Mouse (Mus musculus) liver, postnatal 0 days (tissue): ENCODE measurements around the gene Kctd10. TPM values are rescaled to one million over a fixed set of nuclear protein-coding genes. Genes with fewer than 3 reads are reported as not detected.

Experiments
- ATAC-seq: fragments of 200-750 bp; cut with Nextera tagmentation; 2 replicates; pipeline ENCODE4 v1.8.0; 2017; ENCODE audit warnings: mild to moderate bottlenecking, moderate library complexity
- DNase-seq: peaks from one replicate; pipeline ENCODE4 v3.0.0-alpha.2; 2016
- H3K27ac ChIP-seq: fragments of 300-500 bp; sonication (generic); 2 replicates; pipeline ENCODE4 v1.5.1; 2014; ENCODE audit warnings: antibody characterized with exemption, moderate library complexity, mild to moderate bottlenecking, low read depth
- H3K27me3 ChIP-seq: fragments of 300-500 bp; sonication (generic); 2 replicates; pipeline ENCODE4 v1.6.1; 2014; ENCODE audit warnings: low read length, control low read depth, mixed read lengths; ENCODE audit not compliant: insufficient read depth
- H3K36me3 ChIP-seq: fragments of 300-500 bp; sonication (generic); replicated peaks from 2 replicates; pipeline ENCODE4 v1.6.1; 2014; ENCODE audit warnings: mild to moderate bottlenecking, control low read depth, low read length, moderate library complexity, mixed read lengths; ENCODE audit not compliant: insufficient read depth
- H3K4me1 ChIP-seq: fragments of 300-500 bp; sonication (generic); 2 replicates; pipeline ENCODE4 v1.6.1; 2014; ENCODE audit warnings: antibody characterized with exemption, mild to moderate bottlenecking, control low read depth; ENCODE audit not compliant: insufficient read depth
- H3K4me2 ChIP-seq: fragments of 300-500 bp; sonication (generic); 2 replicates; pipeline ENCODE4 v1.6.1; 2014; ENCODE audit warnings: low read depth, mild to moderate bottlenecking, low read length, moderate library complexity, mixed read lengths
- H3K4me3 ChIP-seq: fragments of 300-500 bp; sonication (generic); 2 replicates; pipeline ENCODE4 v1.5.1; 2014; ENCODE audit warnings: low read depth, low read length
- H3K9ac ChIP-seq: fragments of 300-500 bp; sonication (generic); replicated peaks from 2 replicates; pipeline ENCODE4 v1.6.1; 2014; ENCODE audit warnings: mild to moderate bottlenecking, moderate library complexity
- H3K9me3 ChIP-seq: fragments of 300-500 bp; sonication (generic); 2 replicates; pipeline ENCODE4 v1.6.1; 2016; ENCODE audit warnings: mild to moderate bottlenecking, control low read depth, low read length, mixed read lengths
- CTCF ChIP-seq: sonication (generic); IDR thresholded peaks from 2 replicates; pipeline ENCODE4 v1.5.1; 2016; ENCODE audit warnings: antibody characterized with exemption, low read depth
- EP300 ChIP-seq: IDR thresholded peaks from 2 replicates; pipeline ENCODE4 v1.6.1; 2016; ENCODE audit warnings: antibody characterized with exemption, low read depth, mild to moderate bottlenecking
- WGBS: fragments of 180-500 bp; shearing (Covaris S2); extraction: QIAGEN DNeasy Blood & Tissue Kit; methylation state at CpG from one replicate; pipeline ENCODE4 v1.1.7; 2014; ENCODE audit not compliant: insufficient replicate concordance; 5-methylcytosine and 5-hydroxymethylcytosine counted together
- polyA plus RNA-seq: library from polyadenylated mRNA; unstranded; fragments of >200 nt; fragmentation: Nextera tagmentation; extraction: Ambion mirVana; gene quantifications from 2 replicates; pipeline ENCODE4 v1.2.1, GENCODE M21; 2015

Gene Kctd10
- polyA plus RNA-seq, 1 experiment from 2014 or later, result 17.4 TPM

DNA sequence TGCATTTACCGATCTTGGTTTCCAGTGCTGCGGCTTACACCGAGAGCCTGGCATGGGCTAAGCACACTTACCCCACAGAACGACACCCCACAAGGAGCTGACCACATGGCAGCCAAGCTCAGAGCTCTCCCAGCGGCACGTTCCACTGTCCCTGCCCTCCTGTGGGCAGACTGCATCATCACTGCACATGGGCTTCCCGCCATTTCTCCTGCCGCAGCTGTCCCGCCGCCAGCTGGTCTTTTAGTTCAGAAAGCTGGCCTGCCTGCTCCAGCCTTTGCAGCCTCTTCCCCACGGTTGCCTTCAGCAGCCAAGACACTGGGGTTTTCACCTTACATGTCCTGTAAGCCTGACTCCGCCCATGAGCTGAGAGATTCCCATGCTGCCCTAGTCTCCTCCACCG is 30.1 kb upstream of the Kctd10 start:
- no peak for ATAC-seq
- H3K27ac ChIP-seq, result no peak overlapping the region
- WGBS, result 90% methylated on average over 13 of the region's 13 CpGs
- no peak overlapping the region for H3K4me2 ChIP-seq
- H3K9me3 ChIP-seq, result no peaks in the 10 kb centered on the region
- H3K36me3 ChIP-seq, result peaks cover 91% of the 10 kb centered on the region
- no peak for TF ChIP-seq CTCF
- TF ChIP-seq EP300, result no peak
- no peak overlapping the region for H3K4me3 ChIP-seq
- no peak overlapping the region for H3K9ac ChIP-seq
- no peak for DNase-seq
- H3K27me3 ChIP-seq, result no peaks in the 10 kb centered on the region
- H3K4me1 ChIP-seq, result no peaks in the 10 kb centered on the region

- DNase-seq (no peak), ATAC-seq (no peak)
- H3K9ac ChIP-seq, result no peak overlapping the region
- no peak overlapping the region for H3K4me3 ChIP-seq
- H3K9me3 ChIP-seq, result no peaks in the 10 kb centered on the region
- 86% methylated on average over 11 of the region's 11 CpGs for WGBS
- no peaks in the 10 kb centered on the region for H3K4me1 ChIP-seq
- H3K27me3 ChIP-seq, result no peaks in the 10 kb centered on the region
- no peak overlapping the region for H3K4me2 ChIP-seq
- H3K27ac ChIP-seq, result no peak overlapping the region
- H3K36me3 ChIP-seq, result peaks cover 91% of the 10 kb centered on the region
- TF ChIP-seq CTCF, result no peak
- no peak for TF ChIP-seq EP300
Measured at GRCm38 (mm10) chr5:114408846-114409245, 28.5 kb upstream of the Kctd10 start.

DNA sequence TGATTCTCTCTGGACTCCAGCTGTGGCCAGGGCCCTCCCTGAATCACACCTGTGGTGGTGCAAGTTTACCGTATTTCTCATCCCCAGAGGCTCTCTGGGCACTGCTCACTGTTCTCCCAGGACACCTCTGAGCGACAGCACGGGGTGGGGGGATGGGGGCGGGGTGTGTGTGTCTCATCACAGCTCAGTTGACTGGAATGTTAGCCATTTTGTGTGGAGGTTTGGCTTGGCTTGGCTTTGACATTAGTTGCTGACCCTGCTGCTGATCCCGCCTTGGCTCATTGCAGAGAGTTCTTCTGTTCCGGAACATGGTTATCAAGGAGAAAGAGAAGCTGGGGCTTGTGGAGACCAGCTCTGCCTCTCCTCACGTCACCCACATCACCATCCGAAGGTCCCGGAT is 27.5 kb upstream of the Kctd10 start:
- Histone ChIP-seq H3K4me2 (no peak overlapping the region), H3K9ac (no peak overlapping the region)

GRCm38 (mm10) chr5:114407269-114407668 is 27.0 kb upstream of the Kctd10 start:
- Histone ChIP-seq H3K27me3 (no peaks in the 10 kb centered on the region), H3K9me3 (no peaks in the 10 kb centered on the region), H3K4me1 (no peaks in the 10 kb centered on the region), H3K4me2 (no peak overlapping the region), H3K27ac (no peak overlapping the region), H3K4me3 (no peak overlapping the region), H3K9ac (no peak overlapping the region), H3K36me3 (peaks cover 93% of the 10 kb centered on the region)
- WGBS, result 81% methylated on average over 10 of the region's 10 CpGs
- ATAC-seq (no peak), DNase-seq (no peak)
- no peak for TF ChIP-seq EP300
- TF ChIP-seq CTCF, result no peak

More for the DNA sequence above, 27.5 kb upstream of the Kctd10 start:
- Histone ChIP-seq H3K9me3 (no peaks in the 10 kb centered on the region), H3K27me3 (no peaks in the 10 kb centered on the region), H3K4me1 (no peaks in the 10 kb centered on the region), H3K36me3 (peaks cover 93% of the 10 kb centered on the region), H3K4me3 (no peak overlapping the region), H3K27ac (no peak overlapping the region)
- ATAC-seq (no peak), DNase-seq (no peak)
- TF ChIP-seq CTCF (no peak), EP300 (no peak)
- WGBS, result 87% methylated on average over 9 of the region's 9 CpGs

DNA sequence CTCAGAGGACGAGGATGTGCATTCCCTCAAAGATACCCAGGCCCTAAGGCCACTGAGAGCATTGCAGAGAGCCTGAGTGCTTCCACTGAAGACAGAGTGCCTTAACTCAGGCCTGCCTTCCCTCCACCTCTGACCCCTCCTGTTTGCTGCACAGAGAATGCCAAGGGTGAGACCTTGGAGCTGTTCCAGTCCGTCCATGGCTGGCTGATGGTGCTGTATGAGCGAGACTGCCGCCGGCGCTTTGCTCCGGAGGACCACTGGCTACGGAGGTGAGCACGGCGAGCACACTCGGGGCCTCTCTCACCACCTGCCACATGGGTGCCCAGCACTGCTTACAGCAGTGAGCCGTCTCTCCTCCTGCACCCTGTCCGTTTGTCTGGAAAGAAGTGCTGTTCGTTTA is 26.3 kb upstream of the Kctd10 start:
- no peak for ATAC-seq
- H3K9ac ChIP-seq, result no peak overlapping the region
- no peak for TF ChIP-seq CTCF
- TF ChIP-seq EP300, result no peak
- no peaks in the 10 kb centered on the region for H3K4me1 ChIP-seq
- peaks cover 93% of the 10 kb centered on the region for H3K36me3 ChIP-seq
- 94% methylated on average over 14 of the region's 14 CpGs for WGBS
- no peak overlapping the region for H3K4me3 ChIP-seq
- no peaks in the 10 kb centered on the region for H3K9me3 ChIP-seq
- H3K27ac ChIP-seq, result no peak overlapping the region
- H3K27me3 ChIP-seq, result no peaks in the 10 kb centered on the region
- H3K4me2 ChIP-seq, result no peak overlapping the region
- no peak for DNase-seq

DNA sequence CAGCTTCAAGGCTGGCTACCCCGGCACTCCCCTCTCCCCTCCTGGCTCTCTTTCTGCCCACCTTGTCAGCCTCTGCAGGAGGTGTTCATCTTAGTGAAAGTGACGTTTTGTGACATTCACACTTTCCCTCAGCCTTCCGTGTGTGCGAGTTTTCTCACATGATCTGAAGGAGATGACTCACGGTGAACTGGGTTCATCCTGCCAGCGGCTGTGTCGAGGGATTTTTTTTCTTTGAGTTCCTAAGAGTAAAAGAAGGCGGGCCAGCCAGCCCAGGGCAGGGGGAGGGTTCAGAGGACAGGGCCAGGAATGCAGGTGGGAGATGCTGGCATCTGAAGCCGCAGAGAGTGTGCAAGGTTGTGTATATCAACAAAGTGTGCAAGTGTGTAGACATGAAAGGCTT is 12.9 kb upstream of the Kctd10 start:
- WGBS, result 88% methylated on average over 9 of the region's 9 CpGs
- no peaks in the 10 kb centered on the region for H3K9me3 ChIP-seq
- peaks cover 62% of the 10 kb centered on the region for H3K36me3 ChIP-seq
- DNase-seq (no peak), ATAC-seq (no peak)
- no peak overlapping the region for H3K9ac ChIP-seq
- no peak overlapping the region for H3K27ac ChIP-seq
- H3K4me1 ChIP-seq, result no peaks in the 10 kb centered on the region
- TF ChIP-seq CTCF (no peak), EP300 (no peak)
- H3K4me3 ChIP-seq, result no peak overlapping the region
- no peak overlapping the region for H3K4me2 ChIP-seq
- no peaks in the 10 kb centered on the region for H3K27me3 ChIP-seq

- Histone ChIP-seq H3K9me3 (no peaks in the 10 kb centered on the region), H3K4me3 (no peak overlapping the region), H3K9ac (no peak overlapping the region), H3K4me2 (no peak overlapping the region), H3K27me3 (no peaks in the 10 kb centered on the region), H3K36me3 (peaks cover 57% of the 10 kb centered on the region), H3K27ac (no peak overlapping the region), H3K4me1 (peaks cover 16% of the 10 kb centered on the region)
- DNase-seq (no peak), ATAC-seq (no peak)
- WGBS, result 79% methylated on average over 8 of the region's 8 CpGs
- no peak for TF ChIP-seq CTCF
- no peak for TF ChIP-seq EP300
Measured at GRCm38 (mm10) chr5:114384448-114384847, 4.1 kb upstream of the Kctd10 start.
